Mouse (Mus musculus) G1E (cell line): ENCODE data around the gene Mgat3. TPM values are rescaled to one million over a fixed set of nuclear protein-coding genes. Genes with fewer than 3 reads are reported as not detected.

Experiments
- ATAC-seq: 2 replicates; pipeline ENCODE4 v1.8.0; 2016; ENCODE audit warnings: mild to moderate bottlenecking; ENCODE audit not compliant: insufficient number of reproducible peaks, poor library complexity, low FRiP score, severe bottlenecking; ENCODE audit errors: extremely low read depth
- DNase-seq: peaks from one replicate; pipeline ENCODE4 v3.0.0; 2012; ENCODE audit warnings: low spot score
- H3K27me3 ChIP-seq: 2 replicates; pipeline ENCODE4 v1.6.1; 2012; ENCODE audit warnings: mild to moderate bottlenecking, low read length, inconsistent platforms; ENCODE audit not compliant: insufficient read depth
- H3K36me3 ChIP-seq: replicated peaks from 2 replicates; pipeline ENCODE3; 2012; ENCODE audit warnings: mild to moderate bottlenecking, inconsistent platforms
- H3K4me1 ChIP-seq: 2 replicates; pipeline ENCODE4 v1.6.1; 2012; ENCODE audit warnings: low read depth, low read length, inconsistent platforms, mixed read lengths; ENCODE audit not compliant: insufficient read depth
- H3K4me3 ChIP-seq: 2 replicates; pipeline ENCODE4 v1.5.1; 2012; ENCODE audit warnings: low read depth, mild to moderate bottlenecking, inconsistent platforms, low read length, moderate library complexity, mixed read lengths
- H3K9me3 ChIP-seq: replicated peaks from 2 replicates; pipeline ENCODE4 v1.6.1; 2012; ENCODE audit warnings: inconsistent platforms
- CTCF ChIP-seq: IDR thresholded peaks from 2 replicates; pipeline ENCODE4 v1.5.1; 2012; ENCODE audit warnings: low read depth, low read length, inconsistent platforms, mixed read lengths
- GATA1 ChIP-seq: IDR thresholded peaks from 2 replicates; pipeline ENCODE4 v1.6.1; 2012; ENCODE audit warnings: borderline replicate concordance, low read length, inconsistent platforms, mixed read lengths
- GATA2 ChIP-seq: IDR thresholded peaks from 2 replicates; pipeline ENCODE4 v1.6.1; 2012; ENCODE audit warnings: low read depth, low read length, inconsistent platforms, borderline replicate concordance
- POLR2AphosphoS5 ChIP-seq: IDR thresholded peaks from 2 replicates; pipeline ENCODE4 v1.6.1; 2012; ENCODE audit warnings: low read depth, low read length, inconsistent platforms; ENCODE audit not compliant: insufficient replicate concordance
- TAL1 ChIP-seq: conservative IDR thresholded peaks from 2 replicates; pipeline ENCODE4 v1.6.1; 2012; ENCODE audit warnings: low read depth, low read length, inconsistent platforms, mixed read lengths
- polyA plus RNA-seq: library from polyadenylated mRNA; stranded (reverse); fragments of >175 nt; gene quantifications from 2 replicates; pipeline ENCODE4 v1.2.3, GENCODE M21; 2012
- total RNA-seq, 2 experiments: library from RNA; stranded (forward) in 1 of 2; stranded (reverse) in 1 of 2; fragments of 200-1000 nt in 1 of 2; fragments of >200 nt in 1 of 2; fragmentation: Nextera tagmentation in 1 of 2; gene quantifications; 2 replicates each; pipeline ENCODE4 v1.2.3; 2014 to 2017

The Mgat3 gene
- total and polyA plus RNA-seq, 3 experiments, result not detected

GRCm38 (mm10) chr15:80215716-80216479, 42.4 kb downstream of the Mgat3 start:
- Histone ChIP-seq H3K4me3 (no peak overlapping the region), H3K36me3 (no peaks in the 10 kb centered on the region), H3K27me3 (peaks cover 28% of the 10 kb centered on the region), H3K9me3 (no peaks in the 10 kb centered on the region), H3K4me1 (peaks cover 32% of the 10 kb centered on the region)
- DNase-seq (no peak), ATAC-seq (no peak)
- TF ChIP-seq POLR2AphosphoS5 (no peak), TAL1 (no peak), GATA2 (no peak), CTCF (no peak), GATA1 (no peak)

GRCm38 (mm10) chr15:80216480-80216820, 42.9 kb downstream of the Mgat3 start:
- DNase-seq (no peak), ATAC-seq (no peak)
- Histone ChIP-seq H3K4me1 (peaks cover 32% of the 10 kb centered on the region), H3K36me3 (no peaks in the 10 kb centered on the region), H3K9me3 (no peaks in the 10 kb centered on the region), H3K4me3 (no peak overlapping the region), H3K27me3 (peaks cover 22% of the 10 kb centered on the region)
- TF ChIP-seq POLR2AphosphoS5 (no peak), GATA2 (no peak), TAL1 (no peak), GATA1 (no peak), CTCF (no peak)

DNA sequence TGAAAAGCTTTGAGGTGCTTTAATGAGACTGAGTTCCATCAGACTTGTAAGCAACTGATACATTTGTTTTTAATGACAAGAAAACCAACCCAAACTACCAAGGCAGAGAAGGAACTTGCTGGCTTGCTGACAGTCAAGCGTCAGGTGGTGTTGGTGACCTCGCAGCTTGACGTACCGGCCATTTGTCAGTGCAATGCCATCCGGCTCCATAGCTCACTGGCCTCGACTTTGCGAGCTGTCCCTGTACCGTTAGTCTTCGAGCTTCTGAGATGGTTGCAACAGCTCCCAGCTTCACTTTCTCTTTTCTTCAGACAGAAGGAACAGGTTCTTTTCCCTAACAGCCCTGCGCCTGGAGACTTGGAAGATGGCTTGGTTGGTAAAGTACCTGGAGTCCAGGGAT, 44.0 kb downstream of the Mgat3 start:
- H3K36me3 ChIP-seq, result no peaks in the 10 kb centered on the region
- H3K4me3 ChIP-seq, result no peak overlapping the region
- no peak for ATAC-seq
- H3K9me3 ChIP-seq, result no peaks in the 10 kb centered on the region
- DNase-seq, result no peak
- peaks cover 32% of the 10 kb centered on the region for H3K4me1 ChIP-seq
- TF ChIP-seq POLR2AphosphoS5 (no peak), CTCF (no peak), GATA1 (no peak), GATA2 (no peak), TAL1 (no peak)
- H3K27me3 ChIP-seq, result peaks cover 15% of the 10 kb centered on the region

DNA sequence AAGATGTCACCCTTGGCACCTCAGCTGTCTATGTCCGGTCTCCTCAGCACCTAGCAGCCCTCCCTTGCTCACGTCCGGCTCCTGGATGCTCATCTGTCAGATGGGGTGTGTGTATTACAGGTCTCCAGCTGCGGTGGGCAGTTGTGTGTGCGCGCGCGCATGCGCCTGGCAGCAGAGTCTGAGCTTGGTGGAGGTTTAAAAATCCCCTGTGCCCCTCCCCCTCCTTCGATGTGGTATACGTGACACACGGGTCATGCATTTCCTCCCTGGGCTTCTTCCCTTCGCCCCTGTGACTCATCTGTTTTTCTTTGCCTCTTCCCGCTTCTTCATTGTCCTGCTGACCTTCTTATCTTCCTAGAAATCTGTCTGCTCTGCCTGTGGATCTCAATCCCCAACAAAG, 45.7 kb downstream of the Mgat3 start:
- peak; percentile 49 for ATAC-seq
- H3K27me3 ChIP-seq, result peaks cover 19% of the 10 kb centered on the region
- no peaks in the 10 kb centered on the region for H3K36me3 ChIP-seq
- peaks cover 37% of the 10 kb centered on the region for H3K4me1 ChIP-seq
- H3K4me3 ChIP-seq, result peak overlapping the region; percentile 60; the same call in 1 of the 2 replicates
- TF ChIP-seq TAL1 (no peak), GATA2 (no peak), POLR2AphosphoS5 (no peak), GATA1 (no peak), CTCF (no peak)
- peak; percentile 35 for DNase-seq
- H3K9me3 ChIP-seq, result no peaks in the 10 kb centered on the region

- ATAC-seq (no peak), DNase-seq (no peak)
- H3K36me3 ChIP-seq, result no peaks in the 10 kb centered on the region
- peaks cover 17% of the 10 kb centered on the region for H3K27me3 ChIP-seq
- TF ChIP-seq GATA2, result no peak
- no peak for TF ChIP-seq CTCF
- no peak for TF ChIP-seq GATA1
- no peak for TF ChIP-seq TAL1
- no peak for TF ChIP-seq POLR2AphosphoS5
- peak overlapping the region; percentile 60; the same call in 1 of the 2 replicates for H3K4me3 ChIP-seq
- H3K9me3 ChIP-seq, result no peaks in the 10 kb centered on the region
- peaks cover 39% of the 10 kb centered on the region for H3K4me1 ChIP-seq
These were observed 46.5 kb downstream of the Mgat3 start for GRCm38 (mm10) chr15:80219705-80220657.

GRCm38 (mm10) chr15:80221031-80221430, 47.5 kb downstream of the Mgat3 start:
- DNase-seq, result no peak
- Histone ChIP-seq H3K4me1 (peaks cover 43% of the 10 kb centered on the region), H3K36me3 (no peaks in the 10 kb centered on the region), H3K27me3 (peaks cover 12% of the 10 kb centered on the region; the same call in 1 of the 2 replicates), H3K4me3 (no peak overlapping the region), H3K9me3 (no peaks in the 10 kb centered on the region)
- TF ChIP-seq GATA1 (no peak), TAL1 (no peak), CTCF (no peak), POLR2AphosphoS5 (no peak), GATA2 (no peak)
- no peak for ATAC-seq
